ENCODE assay signal across 20 mouse cellular contexts in the genomic region with DNA sequence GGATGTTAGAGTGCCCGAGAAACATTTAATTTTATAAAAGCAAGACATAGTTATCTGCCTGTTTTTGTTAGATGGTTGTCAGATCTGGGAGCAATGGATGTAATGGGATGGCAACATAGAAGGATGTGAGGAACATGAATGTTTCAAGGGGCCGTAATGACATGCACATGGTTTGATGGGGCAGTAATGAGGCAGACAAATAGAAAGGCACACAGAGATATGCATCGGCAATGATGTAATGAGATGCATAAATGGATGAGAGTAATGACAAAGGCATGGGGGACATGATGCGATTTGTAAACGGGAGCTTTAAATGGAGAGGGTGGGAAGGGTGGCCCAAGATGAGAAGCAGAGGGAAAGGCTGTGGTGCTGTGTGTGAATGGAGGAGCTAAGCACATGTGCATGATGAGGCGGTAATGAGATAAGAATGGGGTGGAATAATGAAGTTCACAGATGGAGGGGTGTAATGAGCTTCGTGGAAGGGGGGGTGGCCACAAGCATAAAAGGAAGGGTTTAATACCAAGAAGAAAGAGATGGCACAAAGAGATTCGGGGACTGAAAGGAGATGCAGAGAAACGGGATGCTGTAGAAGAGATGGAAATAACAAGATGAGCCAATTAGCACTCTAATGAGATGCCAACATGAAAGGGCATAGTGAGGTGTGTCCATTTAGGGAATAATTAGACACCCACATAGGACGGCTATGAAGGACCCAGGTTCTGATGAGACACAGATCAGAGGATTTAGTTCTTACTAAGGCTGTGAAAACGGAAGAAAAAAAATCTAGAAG.
DNase-seq lines count a peak whose midpoint lies in the region; ATAC-seq and TF ChIP-seq lines count a peak whose summit lies in the region.
"Had no signal": no experiment of that assay in that cellular context is flagged by ENCODE, and none has a peak within 500 bp of the region (broad histone marks: within the 10 kb centered on the region; RNA-seq: fewer than 3 reads in every experiment).

No protein-coding gene starts in this region.

- WGBS in forebrain, embryonic 12.5 days, result 24% methylated on average over 11 of the region's 11 CpGs
- WGBS in forebrain, postnatal 0 days, result 9% methylated on average over 11 of the region's 11 CpGs
- 66% methylated on average over 11 of the region's 11 CpGs for WGBS in midbrain, embryonic 11.5 days
- WGBS in neural tube, embryonic 13.5 days, result 53% methylated on average over 11 of the region's 11 CpGs

- no peak for TF ChIP-seq CTCF in forebrain, postnatal 0 days (IDR thresholded peaks at IDR 0.05; ENCODE audit: low read depth)
- TF ChIP-seq CTCF in gastrocnemius, adult 2 months (IDR thresholded peaks at IDR 0.05), result no peak

- H3K9me3 ChIP-seq in forebrain, embryonic 12.5 days, result no peaks in the 10 kb centered on the region
- H3K9me3 ChIP-seq in forebrain, postnatal 0 days (ENCODE audit: low read length), result no peaks in the 10 kb centered on the region
- no peaks in the 10 kb centered on the region for H3K9me3 ChIP-seq in midbrain, embryonic 11.5 days (ENCODE audit: control insufficient read depth, low read length)
- H3K9me3 ChIP-seq in neural tube, embryonic 13.5 days, result no peaks in the 10 kb centered on the region
- H3K9me3 ChIP-seq: embryonic facial prominence, embryonic 12.5 days; limb, embryonic 12.5 days; liver, embryonic 13.5 days; lung, embryonic 15.5 days had no signal

- DNase-seq in forebrain, postnatal 0 days, result peak; percentile 55
- no peak for DNase-seq in midbrain, embryonic 11.5 days (ENCODE audit: low spot score, missing footprints)
- DNase-seq in spleen, adult 12 weeks (ENCODE audit: low spot score), result no peak
- no peak for DNase-seq in gastrocnemius, adult 2 months
- no peak for DNase-seq in gastrocnemius, postnatal 25 days
- DNase-seq in layer of hippocampus, postnatal 25 days (ENCODE audit: extremely low spot score in 1 of 2, low spot score in 1 of 2), result no peak
- DNase-seq: cerebellum, postnatal 36 days; heart, adult 11 months; heart, postnatal 4 days; kidney, adult 11 months; liver, embryonic 13.5 days; right cerebral cortex, postnatal 4 days; thymus, postnatal 4 days had no signal

- H3K4me3 ChIP-seq in forebrain, embryonic 12.5 days (replicated peaks), result no peak overlapping the region
- no peak overlapping the region for H3K4me3 ChIP-seq in forebrain, postnatal 0 days (ENCODE audit: low read depth, low read length)
- H3K4me3 ChIP-seq in midbrain, embryonic 11.5 days (ENCODE audit: low read depth, low read length), result no peak overlapping the region
- no peak overlapping the region for H3K4me3 ChIP-seq in neural tube, embryonic 13.5 days
- H3K4me3 ChIP-seq in gastrocnemius, adult 2 months, result no peak overlapping the region
- H3K4me3 ChIP-seq: embryonic facial prominence, embryonic 12.5 days; layer of hippocampus, adult 2 months; limb, embryonic 12.5 days; liver, embryonic 13.5 days; lung, embryonic 15.5 days had no signal

- no peaks in the 10 kb centered on the region for H3K36me3 ChIP-seq in forebrain, embryonic 12.5 days (replicated peaks)
- H3K36me3 ChIP-seq in forebrain, postnatal 0 days (ENCODE audit: insufficient read depth), result no peaks in the 10 kb centered on the region
- no peaks in the 10 kb centered on the region for H3K36me3 ChIP-seq in midbrain, embryonic 11.5 days (ENCODE audit: control insufficient read depth, insufficient read depth, low read length)
- H3K36me3 ChIP-seq in neural tube, embryonic 13.5 days, result no peaks in the 10 kb centered on the region
- H3K36me3 ChIP-seq: embryonic facial prominence, embryonic 12.5 days; limb, embryonic 12.5 days; liver, embryonic 13.5 days; lung, embryonic 15.5 days had no signal

- peak overlapping the region; percentile 85 for H3K27ac ChIP-seq in forebrain, embryonic 12.5 days
- peak overlapping the region; percentile 62 for H3K27ac ChIP-seq in forebrain, postnatal 0 days (ENCODE audit: low read depth, low read length)
- H3K27ac ChIP-seq in midbrain, embryonic 11.5 days (ENCODE audit: low read depth, low read length), result peak overlapping the region; percentile 50
- H3K27ac ChIP-seq in neural tube, embryonic 13.5 days (replicated peaks), result peak overlapping the region; percentile 43
- H3K27ac ChIP-seq in gastrocnemius, adult 2 months, result no peak overlapping the region
- H3K27ac ChIP-seq: embryonic facial prominence, embryonic 12.5 days; kidney, postnatal 0 days; layer of hippocampus, adult 2 months; limb, embryonic 12.5 days; liver, embryonic 13.5 days; lung, embryonic 15.5 days had no signal

- peak; percentile 93 for ATAC-seq in forebrain, embryonic 12.5 days (ENCODE audit: low FRiP score)
- ATAC-seq in forebrain, postnatal 0 days, result peak; percentile 95
- peak; percentile 90 for ATAC-seq in midbrain, embryonic 11.5 days (ENCODE audit: low FRiP score)
- peak; percentile 85 for ATAC-seq in neural tube, embryonic 13.5 days (ENCODE audit: low read depth)

- H3K27me3 ChIP-seq in forebrain, embryonic 12.5 days, result no peaks in the 10 kb centered on the region
- no peaks in the 10 kb centered on the region for H3K27me3 ChIP-seq in forebrain, postnatal 0 days (ENCODE audit: insufficient read depth, low read length)
- H3K27me3 ChIP-seq in midbrain, embryonic 11.5 days (ENCODE audit: control insufficient read depth, insufficient read depth, low read length), result no peaks in the 10 kb centered on the region
- no peaks in the 10 kb centered on the region for H3K27me3 ChIP-seq in neural tube, embryonic 13.5 days
- H3K27me3 ChIP-seq: embryonic facial prominence, embryonic 12.5 days; limb, embryonic 12.5 days; liver, embryonic 13.5 days; lung, embryonic 15.5 days had no signal

- H3K9ac ChIP-seq in forebrain, embryonic 12.5 days, result no peak overlapping the region
- H3K9ac ChIP-seq in forebrain, postnatal 0 days, result no peak overlapping the region
- H3K9ac ChIP-seq in midbrain, embryonic 11.5 days (ENCODE audit: low read length), result no peak overlapping the region
- H3K9ac ChIP-seq in neural tube, embryonic 13.5 days, result no peak overlapping the region
- H3K9ac ChIP-seq: embryonic facial prominence, embryonic 12.5 days; limb, embryonic 12.5 days; liver, embryonic 13.5 days; lung, embryonic 15.5 days had no signal

- intact Hi-C loops in gastrocnemius, adult 2 months (cut with DNase I), result no loop called here

- H3K4me2 ChIP-seq in forebrain, embryonic 12.5 days, result no peak overlapping the region
- H3K4me2 ChIP-seq in forebrain, postnatal 0 days (ENCODE audit: low read depth), result no peak overlapping the region
- no peak overlapping the region for H3K4me2 ChIP-seq in midbrain, embryonic 11.5 days
- no peak overlapping the region for H3K4me2 ChIP-seq in neural tube, embryonic 13.5 days
- H3K4me2 ChIP-seq: embryonic facial prominence, embryonic 12.5 days; limb, embryonic 12.5 days; liver, embryonic 13.5 days; lung, embryonic 15.5 days had no signal

- H3K4me1 ChIP-seq in forebrain, embryonic 12.5 days, result peaks cover 11% of the 10 kb centered on the region
- H3K4me1 ChIP-seq in forebrain, postnatal 0 days (ENCODE audit: insufficient read depth), result peaks cover 5% of the 10 kb centered on the region; the same call in 1 of the 2 replicates
- H3K4me1 ChIP-seq in midbrain, embryonic 11.5 days (ENCODE audit: control insufficient read depth, insufficient read depth, low read length), result no peaks in the 10 kb centered on the region
- H3K4me1 ChIP-seq in neural tube, embryonic 13.5 days (replicated peaks), result no peaks in the 10 kb centered on the region
- H3K4me1 ChIP-seq: liver, embryonic 13.5 days; lung, embryonic 15.5 days had no signal
